Mouse (Mus musculus) spleen, adult 2 months (tissue): ENCODE results near the gene Gns. TPM values are rescaled to one million over a fixed set of nuclear protein-coding genes. Genes with fewer than 3 reads are reported as not detected.

Experiments used
- DNase-seq, 2 experiments: peaks; one replicate each; pipeline versions ENCODE4 v3.0.0 to v3.0.0-alpha.2; 2012 to 2021; ENCODE audit warnings: low spot score in 2 of 2, low read depth in 1 of 2
- H3K27ac ChIP-seq: fragments of 200-500 bp; 2 replicates; pipeline ENCODE4 v1.5.1; 2012; ENCODE audit warnings: low read length, inconsistent platforms; ENCODE audit not compliant: insufficient read depth
- H3K27me3 ChIP-seq: fragments of 200-500 bp; 2 replicates; pipeline ENCODE4 v1.6.1; 2012; ENCODE audit warnings: mild to moderate bottlenecking, moderate library complexity, low read length, inconsistent platforms; ENCODE audit not compliant: control insufficient read depth, insufficient read depth
- H3K36me3 ChIP-seq: fragments of 200-500 bp; 2 replicates; pipeline ENCODE4 v1.6.1; 2012; ENCODE audit warnings: mild to moderate bottlenecking, low read length, inconsistent platforms; ENCODE audit not compliant: control insufficient read depth, insufficient read depth
- H3K4me1 ChIP-seq: fragments of 200-500 bp; 2 replicates; pipeline ENCODE4 v1.6.1; 2011; ENCODE audit warnings: inconsistent platforms; ENCODE audit not compliant: control insufficient read depth, insufficient read depth, insufficient read length
- H3K4me3 ChIP-seq: fragments of 200-500 bp; 2 replicates; pipeline ENCODE4 v1.5.1; 2011; ENCODE audit warnings: mild to moderate bottlenecking, inconsistent platforms; ENCODE audit not compliant: insufficient read depth, insufficient read length; ENCODE audit errors: extremely low read depth
- CTCF ChIP-seq: fragments of 200-500 bp; IDR thresholded peaks from 2 replicates; pipeline ENCODE4 v1.5.1; 2011; ENCODE audit warnings: mild to moderate bottlenecking, inconsistent platforms; ENCODE audit not compliant: insufficient read depth, insufficient read length, insufficient replicate concordance; ENCODE audit errors: extremely low read depth
- POLR2A ChIP-seq: fragments of 200-500 bp; IDR thresholded peaks from 2 replicates; pipeline ENCODE4 v1.6.1; 2011; ENCODE audit warnings: low read depth, low read length, inconsistent platforms
- WGBS: fragments of 180-500 bp; shearing (Covaris S2); methylation state at CpG from one replicate; pipeline ENCODE4 v1.1.7; 2018; 5-methylcytosine and 5-hydroxymethylcytosine counted together
- polyA plus RNA-seq: library from polyadenylated mRNA; depleted of rRNA; stranded (reverse); fragments of >200 nt; gene quantifications from 2 replicates; pipeline ENCODE4 v1.2.3, GENCODE M21; 2012

Gene Gns
- polyA plus RNA-seq, 1 experiment, result 66.8 TPM

GRCm38 (mm10) chr10:121423541-121424349 lies 58.9 kb downstream of the Gns start:
- Histone ChIP-seq H3K27me3 (no peaks in the 10 kb centered on the region), H3K4me1 (peaks cover 65% of the 10 kb centered on the region), H3K36me3 (no peaks in the 10 kb centered on the region), H3K27ac (peak overlapping the region; percentile 68), H3K4me3 (no peak overlapping the region)
- TF ChIP-seq POLR2A, result no peak
- no peak for TF ChIP-seq CTCF
- WGBS, result 66% methylated on average over 16 of the region's 16 CpGs
- DNase-seq, result peak in 1 of 2 experiments; percentile 32

- Histone ChIP-seq H3K27me3 (no peaks in the 10 kb centered on the region), H3K27ac (no peak overlapping the region), H3K4me3 (no peak overlapping the region), H3K4me1 (peaks cover 65% of the 10 kb centered on the region), H3K36me3 (no peaks in the 10 kb centered on the region)
- TF ChIP-seq POLR2A (no peak), CTCF (no peak)
- no peak for DNase-seq
- WGBS, result 84% methylated on average over 3 of the region's 3 CpGs
Measured at GRCm38 (mm10) chr10:121424455-121424854, 59.6 kb downstream of the Gns start.

GRCm38 (mm10) chr10:121425079-121425478 lies 60.2 kb downstream of the Gns start:
- DNase-seq, result no peak
- H3K4me3 ChIP-seq, result no peak overlapping the region
- H3K4me1 ChIP-seq, result peaks cover 63% of the 10 kb centered on the region
- no peak overlapping the region for H3K27ac ChIP-seq
- no peaks in the 10 kb centered on the region for H3K27me3 ChIP-seq
- no peak for TF ChIP-seq CTCF
- TF ChIP-seq POLR2A, result no peak
- H3K36me3 ChIP-seq, result no peaks in the 10 kb centered on the region
- 86% methylated on average over 5 of the region's 5 CpGs for WGBS

GRCm38 (mm10) chr10:121425506-121426025 lies 60.7 kb downstream of the Gns start:
- Histone ChIP-seq H3K4me1 (peaks cover 63% of the 10 kb centered on the region), H3K36me3 (no peaks in the 10 kb centered on the region), H3K4me3 (no peak overlapping the region), H3K27me3 (no peaks in the 10 kb centered on the region), H3K27ac (no peak overlapping the region)
- DNase-seq, result no peak
- 87% methylated on average over 14 of the region's 14 CpGs for WGBS
- TF ChIP-seq POLR2A (no peak), CTCF (no peak)

- Histone ChIP-seq H3K27ac (peak overlapping the region; percentile 40), H3K36me3 (no peaks in the 10 kb centered on the region), H3K4me3 (no peak overlapping the region), H3K27me3 (no peaks in the 10 kb centered on the region), H3K4me1 (peaks cover 61% of the 10 kb centered on the region)
- TF ChIP-seq CTCF (no peak), POLR2A (no peak)
- 22% methylated on average over 5 of the region's 5 CpGs for WGBS
- no peak for DNase-seq
Measured at GRCm38 (mm10) chr10:121426458-121427070, 61.7 kb downstream of the Gns start.

- no peak overlapping the region for H3K4me3 ChIP-seq
- peak; percentile 28 to 47 for DNase-seq
- H3K27ac ChIP-seq, result peak overlapping the region; percentile 40
- H3K36me3 ChIP-seq, result no peaks in the 10 kb centered on the region
- H3K4me1 ChIP-seq, result peaks cover 59% of the 10 kb centered on the region
- H3K27me3 ChIP-seq, result no peaks in the 10 kb centered on the region
- 39% methylated on average over 5 of the region's 5 CpGs for WGBS
- no peak for TF ChIP-seq POLR2A
- peak; percentile 52; the same call in 1 of the 2 replicates for TF ChIP-seq CTCF
Measured at GRCm38 (mm10) chr10:121427136-121427535, 62.2 kb downstream of the Gns start.
